Mouse (Mus musculus): ENCODE data around the gene Col1a1. TPM values are rescaled to one million over a fixed set of nuclear protein-coding genes. Genes with fewer than 3 reads are reported as not detected.
A peak's percentile ranks its signal among the peaks of the same experiment; 100 is the strongest.

The Col1a1 gene
- polyA plus RNA-seq, 1 experiment from 2014 or later, result 380 TPM

DNA sequence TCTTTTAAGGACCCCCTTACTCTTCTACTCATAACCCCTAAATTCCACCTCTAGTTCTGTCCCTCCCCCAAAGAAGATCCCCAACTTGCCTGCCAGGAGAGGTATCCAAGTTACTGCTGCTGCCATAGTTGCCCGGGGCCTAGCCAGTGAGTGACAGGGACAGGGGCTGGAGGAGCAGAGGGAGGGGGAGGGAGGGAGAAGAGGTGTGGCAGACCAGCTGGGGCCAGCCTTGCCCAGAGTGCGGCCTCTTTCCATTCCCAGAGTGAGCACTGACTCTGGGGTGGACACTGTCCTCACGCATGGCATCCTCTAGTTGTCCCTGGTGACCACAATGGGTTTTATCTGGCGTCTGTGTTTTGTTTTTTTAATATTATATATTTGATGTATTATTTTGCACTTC is 37.3 kb downstream of the Col1a1 start:
- WGBS, result 52% methylated on average over 4 of the region's 4 CpGs
- Histone ChIP-seq H3K4me3 (ENCODE audit: low read length) (no peak overlapping the region), H3K4me1 (ENCODE audit: control insufficient read depth, insufficient read depth, low read length) (no peaks in the 10 kb centered on the region), H3K27me3 (ENCODE audit: control insufficient read depth, insufficient read depth, low read length) (peaks cover 4% of the 10 kb centered on the region; the same call in 1 of the 2 replicates), H3K4me2 (replicated peaks; ENCODE audit: low read depth, low read length) (no peak overlapping the region), H3K36me3 (ENCODE audit: control insufficient read depth, insufficient read depth, low read length) (no peaks in the 10 kb centered on the region), H3K9ac (ENCODE audit: low read depth, low read length) (no peak overlapping the region), H3K9me3 (ENCODE audit: control insufficient read depth, low read length) (no peaks in the 10 kb centered on the region), H3K27ac (ENCODE audit: low read depth, low read length) (no peak overlapping the region)
- ATAC-seq (ENCODE audit: low FRiP score, low TSS enrichment), result no peak

GRCm38 (mm10) chr11:94974951-94975350 is 38.9 kb downstream of the Col1a1 start:
- WGBS, result 69% methylated on average over 2 of the region's 2 CpGs
- H3K9ac ChIP-seq (ENCODE audit: low read depth, low read length), result no peak overlapping the region
- H3K27ac ChIP-seq (ENCODE audit: low read depth, low read length), result no peak overlapping the region
- no peak overlapping the region for H3K4me2 ChIP-seq (replicated peaks; ENCODE audit: low read depth, low read length)
- peaks cover 5% of the 10 kb centered on the region; the same call in 1 of the 2 replicates for H3K4me1 ChIP-seq (ENCODE audit: control insufficient read depth, insufficient read depth, low read length)
- H3K27me3 ChIP-seq (ENCODE audit: control insufficient read depth, insufficient read depth, low read length), result peaks cover 4% of the 10 kb centered on the region; the same call in 1 of the 2 replicates
- H3K4me3 ChIP-seq (ENCODE audit: low read length), result no peak overlapping the region
- no peak for ATAC-seq (ENCODE audit: low FRiP score, low TSS enrichment)
- no peaks in the 10 kb centered on the region for H3K36me3 ChIP-seq (ENCODE audit: control insufficient read depth, insufficient read depth, low read length)
- H3K9me3 ChIP-seq (ENCODE audit: control insufficient read depth, low read length), result no peaks in the 10 kb centered on the region

DNA sequence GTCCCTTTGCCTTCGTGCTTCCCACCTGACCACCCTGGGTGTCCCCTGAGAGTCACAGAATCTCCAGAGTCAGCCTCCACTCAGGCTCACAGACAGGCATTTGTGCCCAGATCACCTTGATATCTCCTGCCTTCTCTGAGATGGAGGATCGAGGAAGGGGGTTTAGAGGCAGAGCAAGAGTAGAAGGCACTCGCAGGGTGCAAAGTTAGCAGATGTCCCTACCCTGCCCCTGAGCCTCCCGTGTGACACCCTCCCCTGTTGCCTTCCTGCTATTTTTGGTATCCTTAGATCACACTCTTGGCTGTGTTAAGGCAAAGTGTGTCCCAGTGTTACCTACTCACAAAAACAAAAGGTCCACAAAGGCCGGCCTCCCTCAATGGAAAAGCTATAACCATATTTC is 40.2 kb downstream of the Col1a1 start, which contains the start of gene Sgca:
Gene Sgca (minus strand): TSS at position 129 of the 400 bp plus-strand sequence.
- Histone ChIP-seq H3K27me3 (ENCODE audit: control insufficient read depth, insufficient read depth, low read length) (peaks cover 4% of the 10 kb centered on the region; the same call in 1 of the 2 replicates), H3K27ac (ENCODE audit: low read depth, low read length) (no peak within 1 kb of the TSS), H3K4me2 (replicated peaks; ENCODE audit: low read depth, low read length) (no peak within 1 kb of the TSS), H3K4me3 (ENCODE audit: low read length) (no peak within 1 kb of the TSS), H3K9me3 (ENCODE audit: control insufficient read depth, low read length) (no peaks in the 10 kb centered on the region), H3K9ac (ENCODE audit: low read depth, low read length) (no peak within 1 kb of the TSS), H3K36me3 (ENCODE audit: control insufficient read depth, insufficient read depth, low read length) (no peaks in the 10 kb centered on the region), H3K4me1 (ENCODE audit: control insufficient read depth, insufficient read depth, low read length) (peaks cover 5% of the 10 kb centered on the region; the same call in 1 of the 2 replicates)
- ATAC-seq (ENCODE audit: low FRiP score, low TSS enrichment), result no peak
- WGBS, result 75% methylated on average over 5 of the region's 5 CpGs

DNA sequence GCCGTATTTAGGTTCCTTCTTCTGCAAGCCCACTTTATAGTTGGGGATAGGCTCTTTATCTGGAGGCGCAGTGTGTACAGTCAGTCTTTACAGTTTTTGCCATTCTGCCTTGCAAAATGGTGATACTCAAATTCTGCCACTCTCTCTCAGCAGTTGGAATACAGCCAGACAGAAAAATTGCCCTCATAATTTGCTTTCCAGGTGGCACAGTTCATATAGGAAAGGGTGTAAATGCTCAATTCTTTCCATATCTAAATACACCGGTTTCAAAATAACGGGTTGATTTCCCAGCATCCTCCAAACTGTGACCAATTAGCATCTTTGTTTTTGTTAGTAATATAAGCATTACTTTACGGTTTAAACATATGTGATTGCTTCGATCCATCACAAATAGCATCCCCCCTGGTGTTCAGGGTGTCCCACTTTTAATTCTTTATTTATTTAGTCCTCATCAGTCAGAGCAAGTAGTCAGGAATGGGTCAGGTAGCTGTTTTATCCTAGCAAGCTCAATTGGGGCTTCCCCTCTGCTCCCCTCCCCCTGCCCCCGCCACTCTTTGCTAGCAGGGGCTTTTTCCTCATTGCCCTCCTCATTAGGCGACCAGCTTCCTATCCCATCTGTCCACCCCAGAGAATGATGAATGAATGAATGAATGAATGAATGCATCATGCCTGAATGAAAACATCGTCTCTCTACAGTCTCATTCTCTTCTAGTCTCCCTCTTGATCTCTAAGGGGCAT is 42.3 kb downstream of the Col1a1 start:
- H3K27me3 ChIP-seq (ENCODE audit: control insufficient read depth, insufficient read depth, low read length), result no peaks in the 10 kb centered on the region
- H3K9me3 ChIP-seq (ENCODE audit: control insufficient read depth, low read length), result no peaks in the 10 kb centered on the region
- ATAC-seq (ENCODE audit: low FRiP score, low TSS enrichment), result peak; percentile 33; the same call in 1 of the 2 replicates
- peaks cover 5% of the 10 kb centered on the region; the same call in 1 of the 2 replicates for H3K4me1 ChIP-seq (ENCODE audit: control insufficient read depth, insufficient read depth, low read length)
- H3K27ac ChIP-seq (ENCODE audit: low read depth, low read length), result no peak overlapping the region
- WGBS, result 51% methylated on average over 9 of the region's 9 CpGs
- no peaks in the 10 kb centered on the region for H3K36me3 ChIP-seq (ENCODE audit: control insufficient read depth, insufficient read depth, low read length)
- H3K4me2 ChIP-seq (replicated peaks; ENCODE audit: low read depth, low read length), result peak overlapping the region; percentile 39
- peak overlapping the region; percentile 11; the same call in 1 of the 2 replicates for H3K4me3 ChIP-seq (ENCODE audit: low read length)
- H3K9ac ChIP-seq (ENCODE audit: low read depth, low read length), result no peak overlapping the region

GRCm38 (mm10) chr11:94978947-94979346 is 42.9 kb downstream of the Col1a1 start:
- H3K27ac ChIP-seq (ENCODE audit: low read depth, low read length), result no peak overlapping the region
- peak overlapping the region; percentile 39 for H3K4me2 ChIP-seq (replicated peaks; ENCODE audit: low read depth, low read length)
- no peak overlapping the region; the same call in 1 of the 2 replicates for H3K9ac ChIP-seq (ENCODE audit: low read depth, low read length)
- peak overlapping the region; percentile 11; the same call in 1 of the 2 replicates for H3K4me3 ChIP-seq (ENCODE audit: low read length)
- H3K27me3 ChIP-seq (ENCODE audit: control insufficient read depth, insufficient read depth, low read length), result no peaks in the 10 kb centered on the region
- under 1% methylated on average over 20 of the region's 20 CpGs for WGBS
- peaks cover 5% of the 10 kb centered on the region; the same call in 1 of the 2 replicates for H3K4me1 ChIP-seq (ENCODE audit: control insufficient read depth, insufficient read depth, low read length)
- ATAC-seq (ENCODE audit: low FRiP score, low TSS enrichment), result peak; percentile 97
- H3K9me3 ChIP-seq (ENCODE audit: control insufficient read depth, low read length), result no peaks in the 10 kb centered on the region
- no peaks in the 10 kb centered on the region for H3K36me3 ChIP-seq (ENCODE audit: control insufficient read depth, insufficient read depth, low read length)

DNA sequence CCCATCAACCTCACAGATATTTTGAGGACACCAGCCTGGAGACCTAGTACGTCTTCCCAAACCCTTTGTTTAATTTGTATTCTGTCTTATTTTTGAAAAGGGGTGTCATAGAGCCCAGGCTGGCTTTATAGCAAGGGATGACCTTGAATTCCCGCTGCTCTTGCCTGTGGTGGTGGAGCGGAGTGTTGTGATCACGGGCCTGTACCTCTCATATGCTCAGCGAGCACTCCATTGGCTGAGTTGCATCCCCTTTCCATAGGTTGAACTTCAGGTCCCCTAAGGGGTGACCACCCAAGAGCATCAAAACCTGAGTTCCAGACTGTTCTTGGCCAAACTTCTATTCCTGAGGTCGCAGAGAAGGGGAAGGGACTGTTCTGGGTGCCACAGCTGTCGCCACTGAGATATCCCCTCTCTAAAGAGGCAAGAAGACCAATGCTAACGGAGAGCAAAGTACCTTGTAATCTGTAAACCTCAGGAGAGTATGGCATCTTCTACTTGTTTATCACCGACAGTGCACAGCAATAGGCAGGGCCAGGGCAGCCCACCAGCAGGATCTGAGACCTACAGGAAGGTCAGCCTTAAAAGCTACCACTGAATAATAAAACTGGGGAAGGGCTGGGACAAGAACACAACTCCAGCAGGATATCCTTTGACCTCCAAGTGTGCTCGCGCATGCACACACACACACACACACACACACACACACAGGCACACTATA is 43.6 kb downstream of the Col1a1 start:
- WGBS, result 81% methylated on average over 11 of the region's 11 CpGs
- Histone ChIP-seq H3K4me3 (ENCODE audit: low read length) (peak overlapping the region; percentile 11; the same call in 1 of the 2 replicates), H3K36me3 (ENCODE audit: control insufficient read depth, insufficient read depth, low read length) (no peaks in the 10 kb centered on the region), H3K9me3 (ENCODE audit: control insufficient read depth, low read length) (no peaks in the 10 kb centered on the region), H3K4me2 (replicated peaks; ENCODE audit: low read depth, low read length) (peak overlapping the region; percentile 39), H3K27me3 (ENCODE audit: control insufficient read depth, insufficient read depth, low read length) (no peaks in the 10 kb centered on the region), H3K4me1 (ENCODE audit: control insufficient read depth, insufficient read depth, low read length) (peaks cover 5% of the 10 kb centered on the region; the same call in 1 of the 2 replicates), H3K9ac (ENCODE audit: low read depth, low read length) (no peak overlapping the region; the same call in 1 of the 2 replicates), H3K27ac (ENCODE audit: low read depth, low read length) (no peak overlapping the region)
- ATAC-seq (ENCODE audit: low FRiP score, low TSS enrichment), result peak; percentile 17; the same call in 1 of the 2 replicates

DNA sequence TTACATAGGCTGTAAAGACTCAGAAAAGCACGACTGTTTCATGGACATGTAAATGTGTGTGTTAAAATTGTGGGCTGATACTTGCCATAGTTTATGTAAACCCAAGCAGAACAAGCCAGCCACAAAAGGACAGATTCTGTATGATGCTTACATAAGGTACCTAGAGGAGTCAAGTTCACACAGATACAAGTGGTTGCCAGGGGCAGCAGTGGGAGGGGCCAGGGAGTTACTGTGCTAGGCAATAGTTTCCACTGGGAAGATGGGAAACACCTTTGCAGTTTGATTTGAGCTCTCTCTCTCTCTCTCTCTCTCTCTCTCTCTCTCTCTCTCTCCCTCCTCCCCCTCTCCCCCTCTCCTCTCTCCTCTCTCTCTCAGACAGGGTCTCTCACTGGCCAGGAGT is 49.1 kb downstream of the Col1a1 start:
- no peak overlapping the region for H3K9ac ChIP-seq (ENCODE audit: low read depth, low read length)
- H3K4me3 ChIP-seq (ENCODE audit: low read length), result no peak overlapping the region
- peaks cover 23% of the 10 kb centered on the region for H3K4me1 ChIP-seq (ENCODE audit: control insufficient read depth, insufficient read depth, low read length)
- ATAC-seq (ENCODE audit: low FRiP score, low TSS enrichment), result no peak
- no peaks in the 10 kb centered on the region for H3K9me3 ChIP-seq (ENCODE audit: control insufficient read depth, low read length)
- no peaks in the 10 kb centered on the region for H3K36me3 ChIP-seq (ENCODE audit: control insufficient read depth, insufficient read depth, low read length)
- no peaks in the 10 kb centered on the region for H3K27me3 ChIP-seq (ENCODE audit: control insufficient read depth, insufficient read depth, low read length)
- no peak overlapping the region for H3K4me2 ChIP-seq (replicated peaks; ENCODE audit: low read depth, low read length)
- H3K27ac ChIP-seq (ENCODE audit: low read depth, low read length), result no peak overlapping the region
- WGBS, result 37% methylated on average over 1 of the region's 1 CpGs

- 78% methylated on average over 5 of the region's 5 CpGs for WGBS
- no peak overlapping the region for H3K4me3 ChIP-seq (ENCODE audit: low read length)
Measured at GRCm38 (mm10) chr11:94985822-94986221, 49.8 kb downstream of the Col1a1 start.

GRCm38 (mm10) chr11:94986435-94986834 is 50.4 kb downstream of the Col1a1 start:
- H3K4me3 ChIP-seq (ENCODE audit: low read length), result no peak overlapping the region
- H3K9ac ChIP-seq (ENCODE audit: low read depth, low read length), result no peak overlapping the region
- ATAC-seq (ENCODE audit: low FRiP score, low TSS enrichment), result no peak
- WGBS, result 74% methylated on average over 2 of the region's 2 CpGs
- H3K27ac ChIP-seq (ENCODE audit: low read depth, low read length), result no peak overlapping the region
- H3K4me2 ChIP-seq (replicated peaks; ENCODE audit: low read depth, low read length), result no peak overlapping the region
- no peaks in the 10 kb centered on the region for H3K27me3 ChIP-seq (ENCODE audit: control insufficient read depth, insufficient read depth, low read length)
- peaks cover 24% of the 10 kb centered on the region for H3K4me1 ChIP-seq (ENCODE audit: control insufficient read depth, insufficient read depth, low read length)
- H3K36me3 ChIP-seq (ENCODE audit: control insufficient read depth, insufficient read depth, low read length), result no peaks in the 10 kb centered on the region
- no peaks in the 10 kb centered on the region for H3K9me3 ChIP-seq (ENCODE audit: control insufficient read depth, low read length)

More at GRCm38 (mm10) chr11:94985822-94986221, 49.8 kb downstream of the Col1a1 start:
- H3K4me1 ChIP-seq (ENCODE audit: control insufficient read depth, insufficient read depth, low read length), result peaks cover 24% of the 10 kb centered on the region
- no peak overlapping the region for H3K27ac ChIP-seq (ENCODE audit: low read depth, low read length)
- H3K9me3 ChIP-seq (ENCODE audit: control insufficient read depth, low read length), result no peaks in the 10 kb centered on the region
- no peak overlapping the region for H3K4me2 ChIP-seq (replicated peaks; ENCODE audit: low read depth, low read length)
- ATAC-seq (ENCODE audit: low FRiP score, low TSS enrichment), result no peak
- no peak overlapping the region for H3K9ac ChIP-seq (ENCODE audit: low read depth, low read length)
- no peaks in the 10 kb centered on the region for H3K36me3 ChIP-seq (ENCODE audit: control insufficient read depth, insufficient read depth, low read length)
- no peaks in the 10 kb centered on the region for H3K27me3 ChIP-seq (ENCODE audit: control insufficient read depth, insufficient read depth, low read length)

Measured in kidney, embryonic 14.5 days (tissue).